11 mouse cellular contexts compared by ENCODE assay signal in genomic region chr9:53973929-53974327, GRCm38 (mm10). TPM values are rescaled to one million over a fixed set of nuclear protein-coding genes. Genes with fewer than 3 reads are reported as not detected.
DNase-seq lines count a peak whose midpoint lies in the region; ATAC-seq lines count a peak whose summit lies in the region.
"Had no signal": no experiment of that assay in that cellular context is flagged by ENCODE, and none has a peak within 500 bp of the region (broad histone marks: within the 10 kb centered on the region; RNA-seq: fewer than 3 reads in every experiment).

No protein-coding gene starts in this region.

- no peak for DNase-seq in cerebellum, adult 11 months
- peak; percentile 18 for DNase-seq in right cerebral cortex, postnatal 14 days
- no peak for DNase-seq in right cerebral cortex, postnatal 36 days (ENCODE audit: low spot score in 2 of 2)
- peak; percentile 40 to 43 for DNase-seq in layer of hippocampus, postnatal 36 days
- no peak for DNase-seq in liver
- DNase-seq: gastrocnemius, postnatal 10 days had no signal

- H3K4me1 ChIP-seq in stomach, embryonic 14.5 days (ENCODE audit: control insufficient read depth, insufficient read depth, low read length) = 0 out of 2 replicates have a peak, but pooled peaks cover 3% of the 10 kb centered on the region

- H3K9ac ChIP-seq in stomach, embryonic 14.5 days (replicated peaks; ENCODE audit: low read depth, low read length) = no peak overlapping the region
- H3K9ac ChIP-seq: liver, embryonic 14.5 days had no signal

- H3K27ac ChIP-seq in stomach, embryonic 14.5 days (ENCODE audit: low read length) = no peak overlapping the region
- H3K27ac ChIP-seq: liver, embryonic 14.5 days had no signal

- ATAC-seq in cerebellum, adult (ENCODE audit: insufficient number of reproducible peaks, low FRiP score, low TSS enrichment) = 0 out of 2 replicates have a peak, but pooled peaks have one; percentile 29
- ATAC-seq in stomach, embryonic 14.5 days (ENCODE audit: insufficient number of reproducible peaks, insufficient read depth, low FRiP score, low read depth) = no peak
- no peak; the same call in 1 of the 2 replicates for ATAC-seq in frontal cortex, adult (ENCODE audit: low TSS enrichment)

- peaks cover 34% of the 10 kb centered on the region for H3K27me3 ChIP-seq in stomach, embryonic 14.5 days (ENCODE audit: control insufficient read depth, insufficient read depth, low read length)

- no peaks in the 10 kb centered on the region for H3K9me3 ChIP-seq in stomach, embryonic 14.5 days (ENCODE audit: control insufficient read depth, low read depth, low read length)

- H3K4me2 ChIP-seq in stomach, embryonic 14.5 days (replicated peaks; ENCODE audit: low read depth, low read length) = peak overlapping the region; percentile 87

- WGBS in stomach, embryonic 14.5 days = 24% methylated on average over 13 of the region's 13 CpGs

- H3K4me3 ChIP-seq in stomach, embryonic 14.5 days (ENCODE audit: low read depth, low read length) = peak overlapping the region; percentile 42; the same call in 1 of the 2 replicates

- H3K36me3 ChIP-seq in stomach, embryonic 14.5 days (ENCODE audit: control insufficient read depth, insufficient read depth, low read length) = no peaks in the 10 kb centered on the region

RNA-seq across cellular contexts. Expression of gene Elmod1, which starts 1.2 kb away (rescaled TPM):
- total RNA-seq in layer of hippocampus, postnatal 36 days (2021) = 100 to 1,000 TPM; 231 to 234 TPM
- 0.35 TPM in 1 of 2 replicates, not detected in the other for polyA plus RNA-seq in stomach, embryonic 14.5 days (2014; fragmentation: Nextera tagmentation; extraction: Ambion mirVana)
- polyA plus RNA-seq: spleen, adult 2 months had no signal

Comparison
In these comparisons a context has a peak if more than half of its experiments do, and no peak if none do; other contexts are left out.
1. DNase-seq: peak in right cerebral cortex, postnatal 14 days (single experiment) and layer of hippocampus, postnatal 36 days (2 of 2); none in cerebellum, adult 11 months (single experiment), right cerebral cortex, postnatal 36 days (0 of 2) and liver (single experiment).